Mouse (Mus musculus): Measurements from ENCODE around the gene AL731706.2.

DNA sequence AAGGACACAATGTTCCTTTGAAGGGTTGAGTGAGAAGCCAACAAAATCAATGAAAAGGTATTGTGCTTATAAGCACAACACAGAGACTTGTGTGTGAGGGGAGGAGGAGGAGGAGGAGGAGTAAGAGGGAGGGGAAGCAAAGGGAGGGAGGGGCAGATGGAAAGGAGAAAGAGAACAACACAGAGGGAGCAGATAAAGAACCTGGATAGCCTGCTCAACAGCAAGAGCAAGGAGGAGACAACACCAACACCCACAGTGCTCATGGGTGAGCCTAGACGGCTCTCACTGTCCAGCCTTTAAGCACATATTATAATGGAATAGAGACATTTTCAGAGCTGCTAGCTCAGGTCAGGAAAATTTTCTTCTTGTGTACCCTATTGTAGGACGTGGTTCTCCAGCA, 23.8 kb upstream of the AL731706.2 start:
- TF ChIP-seq CTCF (IDR thresholded peaks at IDR 0.05; ENCODE audit: extremely low read depth, insufficient read depth, insufficient read length, insufficient replicate concordance) (no peak), POLR2A (IDR thresholded peaks at IDR 0.05; ENCODE audit: low read depth, low read length) (no peak)
